Mouse (Mus musculus): ENCODE results near the gene Cnnm4. TPM values are rescaled to one million over a fixed set of nuclear protein-coding genes. Genes with fewer than 3 reads are reported as not detected.

Cnnm4 gene
- polyA plus RNA-seq, 1 experiment, result 5.6 TPM

DNA sequence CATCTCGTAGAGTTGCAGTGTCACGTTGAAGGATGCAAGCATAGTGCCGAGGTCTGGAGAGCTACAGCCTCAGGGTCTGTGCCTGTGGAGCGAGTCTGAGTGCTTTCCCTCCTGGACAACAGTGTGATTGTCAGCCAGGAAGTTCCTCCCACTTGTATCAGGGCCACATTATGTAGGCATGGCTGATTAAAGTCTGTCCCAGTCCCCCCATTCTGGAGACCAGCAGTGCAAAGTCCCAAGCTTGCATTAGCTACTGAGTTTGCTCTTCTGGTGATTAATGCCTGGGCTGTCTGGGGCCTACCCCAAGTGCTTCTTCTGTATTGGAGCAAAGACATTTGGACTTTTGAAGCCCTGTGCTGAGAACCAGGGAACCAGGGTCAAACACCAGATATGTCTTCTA, 12.4 kb downstream of the Cnnm4 start:
- no peak overlapping the region for H3K4me3 ChIP-seq (ENCODE audit: extremely low read depth, insufficient read depth, insufficient read length)
- H3K27ac ChIP-seq (ENCODE audit: insufficient read depth, low read length), result no peak overlapping the region
- no peaks in the 10 kb centered on the region for H3K36me3 ChIP-seq (ENCODE audit: control insufficient read depth, insufficient read depth, low read length)
- no peak for DNase-seq (ENCODE audit: low read depth in 1 of 2, low spot score in 2 of 2)
- no peak for TF ChIP-seq CTCF (IDR thresholded peaks at IDR 0.05; ENCODE audit: extremely low read depth, insufficient read depth, insufficient read length, insufficient replicate concordance)
- no peak for TF ChIP-seq POLR2A (IDR thresholded peaks at IDR 0.05; ENCODE audit: low read depth, low read length)
- 92% methylated on average over 4 of the region's 4 CpGs for WGBS
- no peaks in the 10 kb centered on the region for H3K27me3 ChIP-seq (ENCODE audit: control insufficient read depth, insufficient read depth, low read length)
- no peaks in the 10 kb centered on the region for H3K4me1 ChIP-seq (ENCODE audit: control insufficient read depth, insufficient read depth, insufficient read length)

- no peak overlapping the region for H3K4me3 ChIP-seq (ENCODE audit: extremely low read depth, insufficient read depth, insufficient read length)
- TF ChIP-seq CTCF (IDR thresholded peaks at IDR 0.05; ENCODE audit: extremely low read depth, insufficient read depth, insufficient read length, insufficient replicate concordance) (no peak), POLR2A (IDR thresholded peaks at IDR 0.05; ENCODE audit: low read depth, low read length) (no peak)
- no peaks in the 10 kb centered on the region for H3K27me3 ChIP-seq (ENCODE audit: control insufficient read depth, insufficient read depth, low read length)
- no peaks in the 10 kb centered on the region for H3K36me3 ChIP-seq (ENCODE audit: control insufficient read depth, insufficient read depth, low read length)
- H3K27ac ChIP-seq (ENCODE audit: insufficient read depth, low read length), result no peak overlapping the region
- 87% methylated on average over 7 of the region's 7 CpGs for WGBS
- no peaks in the 10 kb centered on the region for H3K4me1 ChIP-seq (ENCODE audit: control insufficient read depth, insufficient read depth, insufficient read length)
- DNase-seq (ENCODE audit: low read depth in 1 of 2, low spot score in 2 of 2), result no peak
Observed at GRCm38 (mm10) chr1:36485080-36485479, 13.7 kb downstream of the Cnnm4 start.

- no peak for DNase-seq (ENCODE audit: low read depth in 1 of 2, low spot score in 2 of 2)
- TF ChIP-seq CTCF (IDR thresholded peaks at IDR 0.05; ENCODE audit: extremely low read depth, insufficient read depth, insufficient read length, insufficient replicate concordance) (no peak), POLR2A (IDR thresholded peaks at IDR 0.05; ENCODE audit: low read depth, low read length) (no peak)
- WGBS, result 90% methylated on average over 9 of the region's 9 CpGs
- Histone ChIP-seq H3K4me3 (ENCODE audit: extremely low read depth, insufficient read depth, insufficient read length) (no peak overlapping the region), H3K4me1 (ENCODE audit: control insufficient read depth, insufficient read depth, insufficient read length) (no peaks in the 10 kb centered on the region), H3K36me3 (ENCODE audit: control insufficient read depth, insufficient read depth, low read length) (no peaks in the 10 kb centered on the region), H3K27me3 (ENCODE audit: control insufficient read depth, insufficient read depth, low read length) (no peaks in the 10 kb centered on the region), H3K27ac (ENCODE audit: insufficient read depth, low read length) (no peak overlapping the region)
Observed at GRCm38 (mm10) chr1:36487111-36487510, 15.7 kb downstream of the Cnnm4 start.

GRCm38 (mm10) chr1:36489661-36490060, 18.2 kb downstream of the Cnnm4 start:
- 94% methylated on average over 6 of the region's 6 CpGs for WGBS
- Histone ChIP-seq H3K4me1 (ENCODE audit: control insufficient read depth, insufficient read depth, insufficient read length) (no peaks in the 10 kb centered on the region), H3K4me3 (ENCODE audit: extremely low read depth, insufficient read depth, insufficient read length) (no peak overlapping the region), H3K27ac (ENCODE audit: insufficient read depth, low read length) (no peak overlapping the region), H3K36me3 (ENCODE audit: control insufficient read depth, insufficient read depth, low read length) (no peaks in the 10 kb centered on the region), H3K27me3 (ENCODE audit: control insufficient read depth, insufficient read depth, low read length) (no peaks in the 10 kb centered on the region)
- TF ChIP-seq POLR2A (IDR thresholded peaks at IDR 0.05; ENCODE audit: low read depth, low read length) (no peak), CTCF (IDR thresholded peaks at IDR 0.05; ENCODE audit: extremely low read depth, insufficient read depth, insufficient read length, insufficient replicate concordance) (no peak)
- DNase-seq (ENCODE audit: low read depth in 1 of 2, low spot score in 2 of 2), result no peak

DNA sequence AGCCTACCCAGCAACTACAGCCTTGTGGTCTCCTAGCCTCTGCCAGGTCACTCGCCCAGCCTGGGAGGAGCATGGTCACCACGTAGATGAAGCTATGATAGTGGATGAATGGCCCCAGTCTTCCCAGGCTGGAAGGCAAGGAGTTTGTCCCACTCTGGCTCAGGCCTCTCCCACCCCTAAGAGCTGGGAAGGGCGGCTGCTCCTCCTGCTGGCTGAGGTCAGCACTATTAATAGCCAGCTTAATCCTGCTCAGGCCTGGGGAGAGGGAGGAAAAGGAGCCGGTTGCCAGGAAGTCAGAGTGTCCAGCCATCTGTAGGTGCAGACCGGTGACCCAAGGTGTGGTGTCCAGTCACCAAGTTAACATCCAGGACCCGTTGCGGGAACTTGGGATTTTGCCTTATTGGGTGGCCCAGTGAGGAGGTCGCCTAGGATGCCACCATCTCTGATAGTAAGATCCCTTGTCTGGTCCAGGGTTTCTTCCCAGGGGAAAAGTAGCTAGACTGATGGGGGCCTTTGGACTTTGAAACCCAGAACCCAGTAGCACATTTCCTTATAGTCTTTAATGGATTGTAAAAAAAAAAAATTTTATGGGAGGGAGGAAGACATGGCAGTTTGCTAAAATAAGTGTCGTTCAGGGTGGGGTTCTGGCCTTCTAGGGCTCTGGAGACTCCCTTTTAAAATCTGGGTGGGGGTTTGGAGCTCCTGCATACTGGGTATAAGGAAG, 21.2 kb downstream of the Cnnm4 start:
- H3K36me3 ChIP-seq (ENCODE audit: control insufficient read depth, insufficient read depth, low read length), result no peaks in the 10 kb centered on the region
- no peak for DNase-seq (ENCODE audit: low read depth in 1 of 2, low spot score in 2 of 2)
- no peak for TF ChIP-seq CTCF (IDR thresholded peaks at IDR 0.05; ENCODE audit: extremely low read depth, insufficient read depth, insufficient read length, insufficient replicate concordance)
- no peak for TF ChIP-seq POLR2A (IDR thresholded peaks at IDR 0.05; ENCODE audit: low read depth, low read length)
- 78% methylated on average over 9 of the region's 9 CpGs for WGBS
- no peak overlapping the region for H3K27ac ChIP-seq (ENCODE audit: insufficient read depth, low read length)
- no peak overlapping the region for H3K4me3 ChIP-seq (ENCODE audit: extremely low read depth, insufficient read depth, insufficient read length)
- H3K4me1 ChIP-seq (ENCODE audit: control insufficient read depth, insufficient read depth, insufficient read length), result no peaks in the 10 kb centered on the region
- H3K27me3 ChIP-seq (ENCODE audit: control insufficient read depth, insufficient read depth, low read length), result no peaks in the 10 kb centered on the region

DNA sequence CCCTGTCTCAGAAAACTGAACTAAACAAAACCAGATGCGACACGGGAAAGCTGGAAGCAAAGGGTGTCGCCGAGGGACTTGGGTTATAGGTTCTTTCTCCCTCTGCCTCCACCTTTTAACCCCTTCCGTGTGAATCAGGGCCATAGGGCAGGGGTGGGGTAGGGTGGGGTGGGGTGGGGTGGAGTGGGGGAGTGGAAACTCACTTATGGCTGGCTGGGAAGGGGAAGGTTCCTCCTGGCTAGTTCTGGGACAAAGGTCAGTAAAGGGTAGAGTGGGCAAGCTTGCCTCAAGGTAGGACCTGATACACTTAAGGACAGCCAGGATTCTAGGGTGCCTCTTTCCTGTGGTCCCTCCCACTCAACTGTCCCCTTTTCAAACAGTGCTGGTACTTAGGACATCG, 21.9 kb downstream of the Cnnm4 start:
- WGBS, result 92% methylated on average over 6 of the region's 6 CpGs
- no peak overlapping the region for H3K4me3 ChIP-seq (ENCODE audit: extremely low read depth, insufficient read depth, insufficient read length)
- TF ChIP-seq POLR2A (IDR thresholded peaks at IDR 0.05; ENCODE audit: low read depth, low read length), result no peak
- TF ChIP-seq CTCF (IDR thresholded peaks at IDR 0.05; ENCODE audit: extremely low read depth, insufficient read depth, insufficient read length, insufficient replicate concordance), result no peak
- peaks cover 2% of the 10 kb centered on the region; the same call in 1 of the 2 replicates for H3K36me3 ChIP-seq (ENCODE audit: control insufficient read depth, insufficient read depth, low read length)
- no peak for DNase-seq (ENCODE audit: low read depth in 1 of 2, low spot score in 2 of 2)
- H3K27me3 ChIP-seq (ENCODE audit: control insufficient read depth, insufficient read depth, low read length), result no peaks in the 10 kb centered on the region
- no peaks in the 10 kb centered on the region for H3K4me1 ChIP-seq (ENCODE audit: control insufficient read depth, insufficient read depth, insufficient read length)
- no peak overlapping the region for H3K27ac ChIP-seq (ENCODE audit: insufficient read depth, low read length)

DNA sequence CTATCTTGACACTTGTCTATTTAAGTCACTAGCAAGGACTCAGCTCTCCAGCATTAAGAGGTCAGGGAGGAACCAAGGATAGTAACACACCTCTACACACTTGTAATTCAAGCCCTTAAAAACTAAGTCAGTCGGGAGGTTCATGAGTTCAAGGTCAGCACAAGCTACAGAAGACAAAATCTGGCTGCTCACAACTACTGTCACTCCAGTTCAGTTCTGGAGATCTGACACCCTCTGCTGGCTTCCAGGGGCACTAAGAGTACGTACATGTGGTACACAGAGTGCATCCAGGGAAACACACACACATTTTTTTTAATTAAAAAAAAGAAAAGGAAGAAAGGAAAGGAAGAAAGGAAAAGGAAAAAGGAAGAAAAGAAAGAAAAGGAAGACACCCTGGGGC, 25.3 kb downstream of the Cnnm4 start:
- WGBS, result 76% methylated on average over 2 of the region's 2 CpGs
- peaks cover 10% of the 10 kb centered on the region for H3K36me3 ChIP-seq (ENCODE audit: control insufficient read depth, insufficient read depth, low read length)
- H3K27me3 ChIP-seq (ENCODE audit: control insufficient read depth, insufficient read depth, low read length), result no peaks in the 10 kb centered on the region
- no peak for DNase-seq (ENCODE audit: low read depth in 1 of 2, low spot score in 2 of 2)
- no peak for TF ChIP-seq POLR2A (IDR thresholded peaks at IDR 0.05; ENCODE audit: low read depth, low read length)
- no peak for TF ChIP-seq CTCF (IDR thresholded peaks at IDR 0.05; ENCODE audit: extremely low read depth, insufficient read depth, insufficient read length, insufficient replicate concordance)
- H3K4me1 ChIP-seq (ENCODE audit: control insufficient read depth, insufficient read depth, insufficient read length), result no peaks in the 10 kb centered on the region
- H3K27ac ChIP-seq (ENCODE audit: insufficient read depth, low read length), result no peak overlapping the region
- no peak overlapping the region for H3K4me3 ChIP-seq (ENCODE audit: extremely low read depth, insufficient read depth, insufficient read length)
